Mouse (Mus musculus): Measurements from ENCODE around the gene Pogz.
"Not testable (repeated sequence)": the region's sequence is repeated elsewhere in the genome, so short reads cannot be mapped to it uniquely, and the experiment has no call there.

The Pogz gene

GRCm38 (mm10) chr3:94918845-94919244 lies 81.5 kb downstream of the Pogz start:
- no peak for DNase-seq

GRCm38 (mm10) chr3:94921104-94921503 lies 83.7 kb downstream of the Pogz start:
- DNase-seq = no peak

GRCm38 (mm10) chr3:94922333-94922732 lies 85.0 kb downstream of the Pogz start:
- DNase-seq = no peak

- no peak for DNase-seq
Measured at GRCm38 (mm10) chr3:94924688-94925087, 87.3 kb downstream of the Pogz start.

- DNase-seq = not testable (repeated sequence)
Measured at GRCm38 (mm10) chr3:94926301-94926736, 89.0 kb downstream of the Pogz start.

- not testable (repeated sequence) for DNase-seq
Measured at GRCm38 (mm10) chr3:94928979-94929378, 91.6 kb downstream of the Pogz start.

GRCm38 (mm10) chr3:94930386-94931266 lies 93.3 kb downstream of the Pogz start:
- not testable (repeated sequence) for DNase-seq

GRCm38 (mm10) chr3:94931427-94932082 lies 94.2 kb downstream of the Pogz start:
- DNase-seq = not testable (repeated sequence)
